Mouse (Mus musculus) limb, embryonic 12.5 days (tissue): Measurements from ENCODE around the gene Stk38. TPM values are rescaled to one million over a fixed set of nuclear protein-coding genes. Genes with fewer than 3 reads are reported as not detected.

ENCODE experiments used
- ATAC-seq: fragments of 200-750 bp; cut with Nextera tagmentation; 2 replicates; pipeline ENCODE4 v1.8.0; 2017; ENCODE audit warnings: low read depth, moderate TSS enrichment; ENCODE audit not compliant: insufficient number of reproducible peaks, insufficient read depth, low FRiP score, low TSS enrichment
- H3K27ac ChIP-seq: fragments of 300-500 bp; sonication (generic); 2 replicates; pipeline ENCODE4 v1.5.1; 2016; ENCODE audit warnings: mild to moderate bottlenecking, moderate library complexity
- H3K27me3 ChIP-seq: fragments of 300-500 bp; sonication (generic); 2 replicates; pipeline ENCODE4 v1.6.1; 2016; ENCODE audit warnings: mild to moderate bottlenecking, moderate library complexity
- H3K36me3 ChIP-seq: fragments of 300-500 bp; sonication (generic); 2 replicates; pipeline ENCODE4 v1.6.1; 2016; ENCODE audit warnings: mild to moderate bottlenecking, moderate library complexity
- H3K4me1 ChIP-seq: fragments of 300-500 bp; sonication (generic); replicated peaks from 2 replicates; pipeline ENCODE4 v1.6.1; 2016
- H3K4me2 ChIP-seq: fragments of 300-500 bp; sonication (generic); 2 replicates; pipeline ENCODE4 v1.6.1; 2016; ENCODE audit warnings: mild to moderate bottlenecking, moderate library complexity
- H3K4me3 ChIP-seq: fragments of 300-500 bp; sonication (generic); replicated peaks from 2 replicates; pipeline ENCODE4 v1.5.1; 2016; ENCODE audit warnings: mild to moderate bottlenecking
- H3K9ac ChIP-seq: fragments of 300-500 bp; sonication (generic); replicated peaks from 2 replicates; pipeline ENCODE4 v1.6.1; 2016; ENCODE audit warnings: mild to moderate bottlenecking, moderate library complexity
- H3K9me3 ChIP-seq: fragments of 300-500 bp; sonication (generic); 2 replicates; pipeline ENCODE4 v1.6.1; 2016; ENCODE audit warnings: mild to moderate bottlenecking, moderate library complexity
- WGBS: fragments of 180-500 bp; shearing (Covaris S2); methylation state at CpG from one replicate; pipeline ENCODE4 v1.1.7; 2016; 5-methylcytosine and 5-hydroxymethylcytosine counted together
- polyA plus RNA-seq: library from polyadenylated mRNA; unstranded; fragments of >200 nt; fragmentation: Nextera tagmentation; extraction: Ambion mirVana; gene quantifications from 2 replicates; pipeline ENCODE4 v1.2.1, GENCODE M21; 2016

The Stk38 gene
- polyA plus RNA-seq, 1 experiment from 2014 or later: 149 TPM

DNA sequence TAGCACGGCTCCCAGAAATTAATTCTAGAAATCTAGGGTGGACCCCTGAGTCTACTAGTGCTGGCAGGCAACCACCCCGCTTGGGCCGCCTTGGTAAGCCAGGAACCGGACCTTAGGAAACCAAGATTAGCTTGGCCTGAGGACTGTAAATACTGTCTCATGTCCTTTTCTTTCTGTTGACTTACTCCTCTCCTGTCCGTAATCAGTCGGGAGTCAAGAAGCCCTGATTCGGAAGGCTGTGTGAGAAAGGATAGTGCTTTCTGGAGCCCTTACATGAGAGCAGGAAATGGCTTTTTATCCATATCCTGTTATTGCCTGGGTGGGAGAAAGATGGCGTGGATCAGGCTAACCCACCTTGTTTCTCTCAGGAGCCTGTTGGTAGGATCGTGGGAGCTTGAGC is 54.5 kb downstream of the Stk38 start:
- WGBS: 23% methylated on average over 9 of the region's 9 CpGs
- Histone ChIP-seq H3K27ac (peak overlapping the region; percentile 51; the same call in 1 of the 2 replicates), H3K4me1 (peaks cover 20% of the 10 kb centered on the region)

GRCm38 (mm10) chr17:28951831-28952799 is 55.7 kb downstream of the Stk38 start, which contains the start of gene Kctd20:
Kctd20 (plus strand) TSS chr17:28951950.
- H3K9me3 ChIP-seq: peaks cover 7% of the 10 kb centered on the region; the same call in 1 of the 2 replicates
- peak within 1 kb of the TSS; percentile 98 for H3K27ac ChIP-seq
- H3K4me1 ChIP-seq: peaks cover 20% of the 10 kb centered on the region
- no peaks in the 10 kb centered on the region for H3K27me3 ChIP-seq
- H3K4me3 ChIP-seq: peak within 1 kb of the TSS; percentile 70
- H3K4me2 ChIP-seq: peak within 1 kb of the TSS; percentile 89
- 1% methylated on average over 77 of the region's 80 CpGs for WGBS
- peak within 1 kb of the TSS; percentile 89 for H3K9ac ChIP-seq
- ATAC-seq: peak; percentile 92
- peaks cover 16% of the 10 kb centered on the region; the same call in 1 of the 2 replicates for H3K36me3 ChIP-seq

More for the DNA sequence above, 54.5 kb downstream of the Stk38 start:
- H3K9me3 ChIP-seq: peaks cover 4% of the 10 kb centered on the region; the same call in 1 of the 2 replicates
- peak overlapping the region; percentile 89 for H3K9ac ChIP-seq
- H3K27me3 ChIP-seq: no peaks in the 10 kb centered on the region
- peak overlapping the region; percentile 70 for H3K4me3 ChIP-seq
- no peak for ATAC-seq
- peak overlapping the region; percentile 89 for H3K4me2 ChIP-seq
- peaks cover 23% of the 10 kb centered on the region for H3K36me3 ChIP-seq

DNA sequence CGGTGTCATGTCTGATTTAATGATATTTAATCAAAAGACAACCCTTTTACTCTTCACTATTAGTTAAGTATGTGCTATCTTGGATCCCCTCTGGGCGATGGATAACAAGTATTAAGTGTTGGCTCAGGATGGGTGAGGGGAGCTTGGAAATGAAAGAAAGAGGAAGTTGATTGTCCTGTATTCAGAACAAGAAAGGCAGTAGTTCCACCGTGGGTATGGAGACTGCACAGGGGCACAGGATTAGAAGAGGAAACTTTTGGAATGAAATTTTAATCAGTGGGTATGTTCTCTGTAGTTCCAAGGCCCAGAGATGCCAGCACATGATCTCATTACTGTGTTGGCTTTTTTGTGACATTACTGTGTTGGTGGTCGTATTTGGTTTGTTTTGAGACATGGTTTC is 57.0 kb downstream of the Stk38 start:
- H3K4me1 ChIP-seq: peaks cover 20% of the 10 kb centered on the region
- no peak overlapping the region for H3K27ac ChIP-seq
- H3K4me3 ChIP-seq: no peak overlapping the region
- H3K4me2 ChIP-seq: no peak overlapping the region; the same call in 1 of the 2 replicates
- no peak overlapping the region for H3K9ac ChIP-seq
- no peak for ATAC-seq
- WGBS: 84% methylated on average over 4 of the region's 4 CpGs
- H3K36me3 ChIP-seq: peaks cover 5% of the 10 kb centered on the region; the same call in 1 of the 2 replicates
- H3K27me3 ChIP-seq: no peaks in the 10 kb centered on the region
- peaks cover 4% of the 10 kb centered on the region; the same call in 1 of the 2 replicates for H3K9me3 ChIP-seq

DNA sequence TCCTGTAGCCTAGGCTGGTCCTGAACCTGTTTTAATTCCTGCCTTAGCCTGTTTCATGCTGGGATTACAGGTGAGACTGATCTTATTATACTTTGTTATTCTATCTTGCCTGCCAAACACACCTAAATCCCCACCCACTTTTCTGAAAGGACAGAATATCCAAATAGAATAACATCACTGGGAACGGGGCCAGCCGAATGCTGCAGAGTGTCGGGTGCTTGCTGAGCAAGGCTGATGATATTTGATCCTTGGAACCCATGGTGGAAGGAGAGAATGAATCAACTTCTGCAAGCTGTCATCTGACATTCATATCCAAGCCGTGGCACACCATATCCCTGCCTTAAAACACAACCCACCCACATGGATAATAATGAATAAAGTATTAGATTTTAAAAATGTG is 59.1 kb downstream of the Stk38 start:
- Histone ChIP-seq H3K4me1 (peaks cover 14% of the 10 kb centered on the region), H3K9ac (no peak overlapping the region), H3K27me3 (no peaks in the 10 kb centered on the region), H3K36me3 (no peaks in the 10 kb centered on the region), H3K27ac (no peak overlapping the region), H3K9me3 (peaks cover 4% of the 10 kb centered on the region; the same call in 1 of the 2 replicates), H3K4me3 (no peak overlapping the region), H3K4me2 (no peak overlapping the region)
- no peak for ATAC-seq
- 70% methylated on average over 4 of the region's 4 CpGs for WGBS

DNA sequence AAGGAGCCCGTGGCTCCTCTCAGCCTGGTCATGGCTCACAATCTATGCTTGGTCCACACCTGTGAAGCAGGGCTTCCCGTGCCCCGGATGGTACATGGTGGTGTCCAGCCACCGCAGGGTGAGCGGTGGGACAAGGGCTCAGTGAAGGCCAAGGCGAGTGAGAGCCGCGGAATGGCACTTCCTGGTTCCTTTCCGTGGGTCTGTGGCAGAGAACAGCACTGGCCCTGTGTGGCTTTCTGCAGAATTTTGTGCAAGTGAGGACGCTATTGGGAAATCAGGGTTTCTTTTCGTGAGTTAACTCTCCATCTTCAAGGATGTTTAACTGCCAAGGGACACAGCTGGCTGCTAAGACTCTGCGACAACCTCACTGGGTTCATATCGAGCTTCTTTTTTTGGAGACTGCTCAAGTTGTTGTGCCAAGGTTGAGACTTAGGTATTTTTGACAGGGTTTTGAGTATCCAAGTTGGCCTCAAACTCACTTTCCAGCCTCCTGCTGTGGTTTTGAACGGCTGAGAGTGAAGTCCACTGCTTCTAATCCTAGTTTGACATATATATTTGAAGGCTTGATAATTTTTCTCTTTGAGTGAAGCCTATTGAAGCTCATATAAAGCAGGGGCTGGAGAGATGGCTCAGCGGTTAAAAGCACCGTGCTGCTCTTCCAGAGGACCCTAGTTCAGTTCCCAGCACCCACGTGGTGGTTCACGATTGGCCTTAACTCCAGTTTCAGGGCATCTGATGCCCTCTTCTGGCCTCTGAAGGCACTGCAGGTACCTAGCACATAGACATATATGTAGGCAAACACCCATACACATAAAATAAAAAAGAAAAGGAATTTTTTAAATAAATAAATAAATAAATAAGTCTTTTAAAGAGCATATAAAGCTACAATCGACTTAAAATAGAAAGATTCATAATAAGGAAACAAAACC is 60.5 kb downstream of the Stk38 start:
- WGBS: 90% methylated on average over 19 of the region's 19 CpGs

GRCm38 (mm10) chr17:28944481-28944880 is 63.3 kb downstream of the Stk38 start:
- no peaks in the 10 kb centered on the region for H3K4me1 ChIP-seq
- no peak for ATAC-seq
- no peak overlapping the region for H3K4me2 ChIP-seq
- no peak overlapping the region for H3K4me3 ChIP-seq
- peaks cover 4% of the 10 kb centered on the region; the same call in 1 of the 2 replicates for H3K9me3 ChIP-seq
- no peaks in the 10 kb centered on the region for H3K36me3 ChIP-seq
- no peaks in the 10 kb centered on the region for H3K27me3 ChIP-seq
- H3K27ac ChIP-seq: no peak overlapping the region
- WGBS: 93% methylated on average over 7 of the region's 7 CpGs
- H3K9ac ChIP-seq: no peak overlapping the region

More for the DNA sequence above, 60.5 kb downstream of the Stk38 start:
- Histone ChIP-seq H3K4me1 (peaks cover 8% of the 10 kb centered on the region; the same call in 1 of the 2 replicates), H3K9me3 (peaks cover 4% of the 10 kb centered on the region; the same call in 1 of the 2 replicates), H3K4me2 (no peak overlapping the region), H3K9ac (no peak overlapping the region), H3K27ac (no peak overlapping the region), H3K27me3 (no peaks in the 10 kb centered on the region), H3K4me3 (no peak overlapping the region), H3K36me3 (no peaks in the 10 kb centered on the region)
- ATAC-seq: no peak

DNA sequence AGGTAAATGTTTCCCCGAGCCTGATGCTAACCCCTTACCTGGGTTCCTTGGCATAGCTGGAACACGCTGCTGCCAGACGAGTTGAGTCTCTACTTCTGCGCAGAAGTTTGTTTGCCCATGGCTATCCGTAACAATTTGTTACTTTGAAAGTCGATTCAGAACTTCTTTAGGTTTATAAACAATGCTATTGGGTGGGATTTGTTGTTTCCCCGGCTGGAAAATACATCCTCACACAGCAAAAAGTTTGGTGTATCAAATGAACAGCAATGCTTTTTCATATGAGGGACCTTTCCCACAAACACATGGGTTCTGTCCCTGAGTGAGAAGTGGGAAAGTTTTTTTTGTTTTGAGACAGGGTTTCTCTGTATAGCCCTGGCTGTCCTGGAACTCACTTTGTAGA is 64.1 kb downstream of the Stk38 start, which contains the start of gene Pxt1:
Gene Pxt1, minus strand, starts transcription at position 101 of the 400 bp plus-strand sequence.
- Histone ChIP-seq H3K4me1 (no peaks in the 10 kb centered on the region), H3K4me2 (no peak within 1 kb of the TSS), H3K36me3 (no peaks in the 10 kb centered on the region), H3K9me3 (peaks cover 4% of the 10 kb centered on the region; the same call in 1 of the 2 replicates), H3K4me3 (no peak within 1 kb of the TSS), H3K9ac (no peak within 1 kb of the TSS), H3K27ac (no peak within 1 kb of the TSS), H3K27me3 (no peaks in the 10 kb centered on the region)
- 88% methylated on average over 7 of the region's 7 CpGs for WGBS
- no peak for ATAC-seq

GRCm38 (mm10) chr17:28942101-28942500 is 65.7 kb downstream of the Stk38 start:
- WGBS: 73% methylated on average over 10 of the region's 11 CpGs
- H3K36me3 ChIP-seq: no peaks in the 10 kb centered on the region
- H3K4me2 ChIP-seq: no peak overlapping the region
- H3K4me1 ChIP-seq: no peaks in the 10 kb centered on the region
- ATAC-seq: no peak
- no peak overlapping the region for H3K27ac ChIP-seq
- H3K4me3 ChIP-seq: no peak overlapping the region
- H3K9me3 ChIP-seq: no peaks in the 10 kb centered on the region; the same call in 1 of the 2 replicates
- no peaks in the 10 kb centered on the region for H3K27me3 ChIP-seq
- no peak overlapping the region for H3K9ac ChIP-seq

DNA sequence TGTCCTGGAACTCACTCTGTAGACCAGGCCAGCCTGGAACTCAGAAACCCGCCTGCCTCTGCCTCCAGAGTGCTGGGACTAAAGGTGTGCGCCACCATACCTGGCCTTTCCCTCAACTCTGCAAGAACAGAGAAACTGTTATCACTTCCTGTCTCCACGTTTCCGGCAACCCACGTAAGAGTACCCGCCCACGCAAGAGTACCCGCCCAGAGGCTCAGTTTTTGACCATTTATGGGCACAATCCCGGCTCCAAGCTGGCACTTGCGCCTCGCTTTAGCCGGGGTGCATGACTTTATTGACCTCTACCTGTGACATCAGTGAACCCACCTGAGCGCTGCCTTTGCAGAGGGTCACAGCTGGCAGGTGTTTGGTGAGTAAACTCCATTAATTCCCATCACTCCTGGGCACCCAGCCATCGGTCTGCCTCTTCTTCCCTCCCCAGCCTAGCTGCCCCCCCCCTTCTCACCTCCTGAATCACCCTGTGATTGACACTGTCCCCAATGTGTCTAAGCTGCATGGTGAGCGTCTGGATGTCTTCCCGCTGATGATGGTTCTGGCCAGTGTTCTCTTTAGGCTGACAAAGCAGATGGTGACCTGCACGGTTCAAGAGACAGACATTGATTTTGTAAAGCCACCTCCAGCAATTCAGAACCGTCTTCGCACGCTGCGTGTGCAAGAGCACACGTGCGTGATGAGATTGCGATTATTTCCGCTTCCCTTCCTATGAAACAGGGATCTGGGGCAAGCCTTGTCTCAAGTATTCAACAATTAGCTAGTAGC is 66.8 kb downstream of the Stk38 start:
- Histone ChIP-seq H3K4me3 (no peak overlapping the region), H3K36me3 (no peaks in the 10 kb centered on the region), H3K4me1 (no peaks in the 10 kb centered on the region), H3K4me2 (no peak overlapping the region), H3K9ac (no peak overlapping the region), H3K27me3 (no peaks in the 10 kb centered on the region), H3K9me3 (no peaks in the 10 kb centered on the region; the same call in 1 of the 2 replicates), H3K27ac (no peak overlapping the region)
- 93% methylated on average over 25 of the region's 25 CpGs for WGBS
- ATAC-seq: no peak
